Mouse (Mus musculus): Measurements from ENCODE around the gene Rgs7bp.
A peak's percentile ranks its signal among the peaks of the same experiment; 100 is the strongest.

The Rgs7bp gene

DNA sequence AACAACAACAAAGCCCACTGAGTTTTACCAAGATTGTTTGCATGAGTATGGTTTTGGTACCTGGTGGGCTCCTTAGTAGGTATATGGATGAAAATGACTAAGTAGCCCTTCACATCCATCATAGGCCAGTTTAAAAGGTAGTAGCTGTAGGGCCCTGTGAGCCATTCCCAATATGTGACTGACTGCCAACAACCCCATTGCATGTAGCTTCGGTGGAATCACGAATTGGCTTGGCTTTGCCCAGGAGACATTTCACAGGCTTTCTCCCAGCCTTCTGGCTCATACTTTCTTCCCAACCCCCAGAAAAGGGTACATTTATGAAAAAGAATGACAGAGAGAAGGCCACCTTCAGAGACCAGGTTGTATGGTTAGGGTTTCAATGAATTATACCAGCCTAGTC is 45.8 kb downstream of the Rgs7bp start:
- no peak for DNase-seq (ENCODE audit: low spot score)

- no peak for DNase-seq (ENCODE audit: low spot score)
Measured at GRCm38 (mm10) chr13:105002831-105003157, 51.9 kb downstream of the Rgs7bp start.

DNA sequence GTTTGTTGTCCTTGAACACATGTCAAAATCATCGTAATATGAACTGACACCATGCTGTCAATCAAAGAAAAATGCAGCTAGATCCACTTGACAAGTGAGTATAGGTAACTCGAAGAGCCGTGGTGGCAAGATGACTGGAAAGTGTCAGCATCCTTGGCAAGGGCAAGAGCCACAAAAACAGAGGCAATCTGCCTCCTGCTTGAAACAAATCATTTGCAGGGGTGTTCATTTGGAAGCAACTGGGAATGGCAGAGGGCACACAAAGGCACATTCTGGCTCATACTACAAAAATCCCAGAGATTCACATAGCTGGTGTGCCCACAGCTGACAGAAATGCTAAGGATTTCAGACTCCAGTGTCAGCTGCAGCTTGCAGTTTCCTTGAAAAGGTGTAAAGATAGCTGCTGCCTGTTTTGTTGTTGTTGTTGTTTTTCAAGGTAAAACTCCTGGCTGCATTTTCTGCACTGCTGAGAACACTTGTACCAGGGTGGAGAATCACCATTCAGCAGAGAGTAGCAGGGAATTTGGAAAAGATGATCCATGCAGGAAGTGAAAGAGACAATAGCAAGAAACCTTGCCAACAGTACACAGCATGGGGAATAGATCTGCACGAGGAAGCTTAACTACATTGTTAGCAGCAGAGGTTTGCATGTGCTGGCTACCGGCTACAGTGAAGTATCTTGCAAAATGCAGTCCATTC is 52.4 kb downstream of the Rgs7bp start:
- no peak for DNase-seq (ENCODE audit: low spot score)

- DNase-seq (ENCODE audit: low spot score) = no peak
Measured at GRCm38 (mm10) chr13:105001714-105002113, 53.0 kb downstream of the Rgs7bp start.

- no peak for DNase-seq (ENCODE audit: low spot score)
Measured at GRCm38 (mm10) chr13:104988811-104989258, 65.9 kb downstream of the Rgs7bp start.

GRCm38 (mm10) chr13:104988009-104988540 is 66.7 kb downstream of the Rgs7bp start:
- no peak for DNase-seq (ENCODE audit: low spot score)

- DNase-seq (ENCODE audit: low spot score) = no peak
Measured at GRCm38 (mm10) chr13:104985691-104986090, 69.0 kb downstream of the Rgs7bp start.

DNA sequence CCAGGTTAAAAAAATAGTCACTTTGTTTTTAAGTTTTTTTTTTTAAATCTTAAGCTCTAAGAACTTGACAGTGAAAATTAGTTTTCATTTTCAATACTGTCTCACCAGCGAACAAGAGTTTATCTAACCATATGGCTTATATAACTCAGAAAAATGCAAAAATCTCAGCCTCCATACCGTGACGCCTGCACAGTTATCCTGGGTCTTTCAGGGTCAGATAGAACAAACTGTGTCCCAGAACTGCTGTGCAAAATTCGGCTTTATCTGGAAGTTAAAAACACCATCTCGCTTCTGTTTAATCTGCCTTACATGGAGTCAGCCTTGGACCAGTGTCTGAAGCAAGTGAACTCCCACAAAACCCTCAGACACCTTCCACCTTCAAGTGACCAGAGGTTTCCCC is 70.7 kb downstream of the Rgs7bp start:
- DNase-seq (ENCODE audit: low spot score) = no peak

DNA sequence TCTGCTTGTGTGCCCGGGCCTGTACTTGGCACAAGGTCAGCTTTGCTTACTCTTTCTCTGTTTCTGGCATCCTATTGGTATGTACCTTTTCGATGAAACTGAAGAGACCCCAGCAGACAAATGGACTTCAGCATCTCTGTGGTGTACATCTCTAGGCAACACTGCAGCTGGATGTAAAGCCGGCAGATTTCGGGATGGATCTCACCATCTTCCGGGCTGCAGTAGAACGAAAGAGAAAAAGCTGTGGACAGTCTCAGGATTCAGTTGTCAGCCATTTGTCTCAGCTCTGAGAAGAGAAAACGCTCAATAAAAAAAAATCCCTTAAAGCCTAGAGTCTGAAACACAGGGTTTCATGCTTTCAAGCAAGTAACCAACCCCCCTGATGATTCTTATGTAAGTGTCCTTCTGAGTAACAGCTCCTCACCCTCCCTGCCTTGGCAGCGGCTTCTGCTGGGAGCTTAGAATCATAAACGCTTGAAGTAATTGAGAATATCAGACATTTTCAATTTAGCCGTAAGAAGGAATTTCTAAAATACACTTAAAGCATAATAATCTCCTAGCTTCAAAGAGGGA is 71.9 kb downstream of the Rgs7bp start:
- no peak for DNase-seq (ENCODE audit: low spot score)

DNA sequence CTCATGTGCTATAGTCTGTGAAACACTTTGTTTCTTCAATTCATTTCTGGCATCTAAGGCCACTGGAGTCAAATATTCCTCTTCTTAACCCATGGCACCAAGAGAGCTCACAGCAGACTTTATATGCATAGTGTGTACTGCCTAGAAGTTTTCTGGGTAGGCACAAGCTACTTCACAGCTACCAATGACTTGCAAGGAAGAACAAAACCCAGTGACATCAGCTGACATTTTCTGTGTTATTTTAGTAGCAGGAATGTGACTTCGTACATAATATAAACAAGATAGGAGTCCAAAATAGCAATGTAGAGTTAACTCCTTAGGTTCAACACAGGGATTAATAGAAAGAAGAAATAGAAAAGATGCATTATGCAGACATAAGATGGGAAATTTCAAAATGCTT is 76.6 kb downstream of the Rgs7bp start:
- no peak for DNase-seq (ENCODE audit: low spot score)

GRCm38 (mm10) chr13:104967486-104967885 is 87.2 kb downstream of the Rgs7bp start:
- no peak for DNase-seq (ENCODE audit: low spot score)

DNA sequence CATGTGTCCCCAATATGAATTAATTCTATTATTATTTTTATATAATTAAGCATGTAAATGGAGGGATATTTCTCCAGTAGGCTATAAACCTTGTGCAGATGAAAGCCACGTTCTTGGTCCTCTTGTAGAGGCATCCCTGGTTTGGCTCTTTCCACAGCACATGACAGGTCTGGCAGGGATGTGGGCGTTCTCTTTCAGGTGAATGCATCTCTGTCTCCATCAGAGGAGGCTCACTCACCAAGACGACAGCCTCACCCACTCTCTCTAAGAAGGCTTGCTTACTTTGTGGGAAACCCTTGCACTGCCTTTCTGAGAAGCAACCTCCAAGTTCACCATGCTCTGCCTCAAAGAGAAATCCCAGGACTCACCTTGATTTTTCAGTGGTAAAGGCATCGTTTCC is 91.0 kb downstream of the Rgs7bp start:
- no peak for DNase-seq (ENCODE audit: low spot score)

- DNase-seq (ENCODE audit: low spot score) = no peak
Measured at GRCm38 (mm10) chr13:104962716-104963411, 91.9 kb downstream of the Rgs7bp start.

- DNase-seq (ENCODE audit: low spot score) = no peak
Measured at GRCm38 (mm10) chr13:104962166-104962565, 92.6 kb downstream of the Rgs7bp start.

DNA sequence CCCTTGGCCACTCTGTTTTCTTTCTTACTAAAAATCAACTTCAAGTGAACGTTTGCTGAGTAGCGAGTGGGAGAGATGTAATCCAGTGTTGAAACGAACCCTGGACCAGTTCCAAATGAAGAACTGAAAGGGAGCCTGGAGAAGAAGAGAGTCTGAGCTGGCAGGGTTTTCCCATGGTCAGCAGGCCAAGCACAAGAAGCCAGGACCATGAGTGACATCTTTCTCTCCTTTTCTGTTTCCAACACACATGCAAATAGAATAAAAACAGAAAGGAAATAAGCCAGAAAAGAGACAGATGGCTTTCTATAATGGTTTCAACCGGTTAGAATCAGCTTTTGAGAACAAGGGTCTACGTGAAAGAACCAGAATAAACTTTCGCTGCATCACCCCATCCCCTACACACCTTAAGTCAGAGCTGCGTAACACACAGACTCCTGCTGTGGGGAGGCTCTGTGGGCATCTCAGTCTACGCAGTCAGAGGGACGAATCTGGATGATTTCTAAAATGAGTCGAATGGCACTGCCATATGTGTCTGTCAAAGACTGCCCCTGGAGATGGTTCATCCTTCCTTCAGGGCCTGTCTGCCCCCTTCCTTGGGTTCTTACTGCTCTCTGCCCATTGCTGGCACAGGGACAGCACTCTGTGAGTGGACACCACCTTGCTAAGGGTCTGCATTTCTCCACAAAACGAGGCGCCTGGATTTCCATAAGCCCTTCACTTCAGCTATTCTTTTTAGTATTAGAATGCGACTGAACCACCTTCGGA is 93.6 kb downstream of the Rgs7bp start:
- no peak for DNase-seq (ENCODE audit: low spot score)

- no peak for DNase-seq (ENCODE audit: low spot score)
Measured at GRCm38 (mm10) chr13:104960206-104960928, 94.4 kb downstream of the Rgs7bp start.

GRCm38 (mm10) chr13:104959733-104960132 is 95.0 kb downstream of the Rgs7bp start:
- DNase-seq (ENCODE audit: low spot score) = no peak

GRCm38 (mm10) chr13:104947958-104948357 is 106.8 kb downstream of the Rgs7bp start:
- DNase-seq (ENCODE audit: low spot score) = peak; percentile 78

GRCm38 (mm10) chr13:104940483-104940882 is 114.2 kb downstream of the Rgs7bp start:
- no peak for DNase-seq (ENCODE audit: low spot score)

- peak; percentile 66 for DNase-seq (ENCODE audit: low spot score)
Measured at GRCm38 (mm10) chr13:104939856-104940255, 114.9 kb downstream of the Rgs7bp start.

GRCm38 (mm10) chr13:104938966-104939593 is 115.7 kb downstream of the Rgs7bp start:
- peak; percentile 8 for DNase-seq (ENCODE audit: low spot score)
